Mouse (Mus musculus): ENCODE data around the gene Atp2c2. TPM values are rescaled to one million over a fixed set of nuclear protein-coding genes. Genes with fewer than 3 reads are reported as not detected.

Atp2c2 gene
- total and polyA plus RNA-seq, 2 experiments from 2014 or later: 0.82 to 1.1 TPM

- no peak for TF ChIP-seq CTCF (IDR thresholded peaks at IDR 0.05)
- Histone ChIP-seq H3K4me2 (ENCODE audit: low read depth, low read length, poor library complexity, severe bottlenecking) (no peak overlapping the region), H3K36me3 (ENCODE audit: insufficient read depth, low read length) (no peaks in the 10 kb centered on the region), H3K27me3 (ENCODE audit: insufficient read depth, low read length) (no peaks in the 10 kb centered on the region), H3K27ac (ENCODE audit: low read depth, low read length) (no peak overlapping the region), H3K9me3 (ENCODE audit: low read length) (no peaks in the 10 kb centered on the region), H3K4me1 (ENCODE audit: insufficient read depth, low read length) (no peaks in the 10 kb centered on the region), H3K4me3 (ENCODE audit: low read depth, low read length) (no peak overlapping the region), H3K9ac (replicated peaks; ENCODE audit: low read length, poor library complexity, severe bottlenecking) (no peak overlapping the region)
- DNase-seq (ENCODE audit: low spot score) (no peak), ATAC-seq (ENCODE audit: low FRiP score) (no peak)
- 69% methylated on average over 6 of the region's 6 CpGs for WGBS
These were observed 34.5 kb upstream of the Atp2c2 start for GRCm38 (mm10) chr8:119665270-119665669.

DNA sequence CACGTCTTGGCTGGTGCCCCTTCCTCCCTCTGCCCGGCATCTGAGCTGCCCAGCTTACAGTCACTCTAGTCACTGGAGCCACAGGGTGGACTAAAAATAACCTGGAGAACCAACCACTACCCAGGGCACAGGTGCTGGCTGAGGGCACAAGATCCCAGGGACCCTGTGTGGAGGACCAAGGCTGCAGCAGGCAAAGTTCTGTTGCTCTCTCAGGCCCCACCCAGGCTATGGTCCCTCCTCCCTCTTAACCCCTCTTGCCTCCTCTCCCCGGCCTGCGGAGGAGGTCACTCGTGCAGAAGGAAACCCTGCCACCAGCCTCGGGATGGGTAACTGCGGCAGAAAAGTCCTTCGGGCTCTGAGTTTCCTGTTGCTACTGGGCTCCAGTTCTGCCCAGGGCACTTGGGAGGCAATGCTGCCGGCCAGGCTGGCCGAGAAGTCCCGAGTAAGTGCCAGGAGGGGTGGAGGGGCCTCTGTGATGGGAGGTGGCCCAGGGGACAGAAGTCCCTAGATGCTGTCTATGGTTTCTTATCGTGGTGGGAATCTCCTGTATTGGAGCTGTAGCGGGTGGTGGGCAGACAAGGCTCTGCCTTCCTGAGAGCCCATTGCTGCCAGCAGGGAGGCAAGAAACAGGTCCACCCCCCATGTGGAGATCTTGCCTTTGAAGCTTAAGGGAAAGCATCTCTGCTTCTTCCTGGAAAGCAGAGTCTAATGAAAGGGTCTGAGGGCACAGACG is 33.4 kb upstream of the Atp2c2 start, which contains the start of gene Wfdc1:
Wfdc1 (plus strand) TSS at position 147 of the 733 bp plus-strand sequence.
- no peak for ATAC-seq (ENCODE audit: low FRiP score)

DNA sequence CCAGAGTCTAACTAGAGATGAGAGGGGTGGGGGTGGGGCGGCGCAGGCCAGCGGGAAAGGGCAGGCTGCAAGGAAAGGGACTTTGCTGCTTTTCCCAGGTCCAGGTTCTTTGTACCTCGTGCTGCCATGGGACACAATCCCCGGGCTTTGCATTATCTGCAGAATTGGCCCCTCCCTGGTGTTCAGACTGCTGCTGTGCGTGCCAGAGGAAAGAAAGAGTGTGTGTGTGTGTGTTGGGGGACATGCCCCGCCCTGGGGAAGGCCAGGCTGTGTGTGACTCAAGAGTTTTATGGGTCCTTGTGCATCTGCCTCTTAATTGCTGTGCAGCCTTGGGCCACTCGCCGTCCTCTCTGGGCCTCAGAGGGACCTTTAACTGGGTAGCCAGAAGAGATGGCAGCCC is 31.4 kb upstream of the Atp2c2 start:
- no peak for ATAC-seq (ENCODE audit: low FRiP score)
- no peak overlapping the region for H3K4me3 ChIP-seq (ENCODE audit: low read depth, low read length)
- TF ChIP-seq CTCF (IDR thresholded peaks at IDR 0.05): no peak
- H3K4me2 ChIP-seq (ENCODE audit: low read depth, low read length, poor library complexity, severe bottlenecking): no peak overlapping the region
- no peak overlapping the region for H3K9ac ChIP-seq (replicated peaks; ENCODE audit: low read length, poor library complexity, severe bottlenecking)
- no peaks in the 10 kb centered on the region for H3K36me3 ChIP-seq (ENCODE audit: insufficient read depth, low read length)
- no peaks in the 10 kb centered on the region for H3K4me1 ChIP-seq (ENCODE audit: insufficient read depth, low read length)
- DNase-seq (ENCODE audit: low spot score): no peak
- no peak overlapping the region for H3K27ac ChIP-seq (ENCODE audit: low read depth, low read length)
- no peaks in the 10 kb centered on the region for H3K9me3 ChIP-seq (ENCODE audit: low read length)
- H3K27me3 ChIP-seq (ENCODE audit: insufficient read depth, low read length): no peaks in the 10 kb centered on the region
- 45% methylated on average over 9 of the region's 9 CpGs for WGBS

More for the DNA sequence above, 33.4 kb upstream of the Atp2c2 start, which contains the start of gene Wfdc1:
- Histone ChIP-seq H3K9ac (replicated peaks; ENCODE audit: low read length, poor library complexity, severe bottlenecking) (no peak within 1 kb of the TSS; the same call in 1 of the 2 replicates), H3K36me3 (ENCODE audit: insufficient read depth, low read length) (no peaks in the 10 kb centered on the region), H3K4me2 (ENCODE audit: low read depth, low read length, poor library complexity, severe bottlenecking) (peak within 1 kb of the TSS; percentile 9; the same call in 1 of the 2 replicates), H3K27ac (ENCODE audit: low read depth, low read length) (no peak within 1 kb of the TSS), H3K4me3 (ENCODE audit: low read depth, low read length) (0 out of 2 replicates have a peak within 1 kb of the TSS, but pooled peaks have one; percentile 1), H3K9me3 (ENCODE audit: low read length) (no peaks in the 10 kb centered on the region), H3K4me1 (ENCODE audit: insufficient read depth, low read length) (no peaks in the 10 kb centered on the region), H3K27me3 (ENCODE audit: insufficient read depth, low read length) (no peaks in the 10 kb centered on the region)
- no peak for TF ChIP-seq CTCF (IDR thresholded peaks at IDR 0.05)
- 25% methylated on average over 13 of the region's 14 CpGs for WGBS
- no peak for DNase-seq (ENCODE audit: low spot score)

DNA sequence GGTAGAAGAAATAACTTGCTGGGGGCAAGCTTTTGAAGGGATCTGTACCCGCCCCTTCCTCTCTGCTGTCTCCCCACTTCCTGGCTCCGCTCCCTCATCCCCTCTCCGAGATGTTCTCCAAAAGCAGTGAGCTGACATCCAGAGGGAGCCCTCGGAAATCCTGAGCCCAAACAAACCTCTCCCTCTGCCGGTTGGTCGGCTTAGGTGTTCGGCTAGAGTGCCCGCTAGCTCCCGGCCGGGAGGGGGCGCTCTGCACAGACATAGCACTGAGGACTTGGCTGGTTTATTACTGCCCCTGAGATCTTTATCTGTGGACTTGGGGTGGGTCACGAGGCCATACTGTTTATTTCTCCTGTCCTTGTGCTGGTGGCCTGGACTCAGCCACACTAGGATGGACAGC is 30.5 kb upstream of the Atp2c2 start:
- Histone ChIP-seq H3K27ac (ENCODE audit: low read depth, low read length) (no peak overlapping the region), H3K4me3 (ENCODE audit: low read depth, low read length) (no peak overlapping the region), H3K9me3 (ENCODE audit: low read length) (no peaks in the 10 kb centered on the region), H3K27me3 (ENCODE audit: insufficient read depth, low read length) (no peaks in the 10 kb centered on the region), H3K4me2 (ENCODE audit: low read depth, low read length, poor library complexity, severe bottlenecking) (no peak overlapping the region), H3K4me1 (ENCODE audit: insufficient read depth, low read length) (no peaks in the 10 kb centered on the region), H3K9ac (replicated peaks; ENCODE audit: low read length, poor library complexity, severe bottlenecking) (no peak overlapping the region), H3K36me3 (ENCODE audit: insufficient read depth, low read length) (no peaks in the 10 kb centered on the region)
- DNase-seq (ENCODE audit: low spot score) (no peak), ATAC-seq (ENCODE audit: low FRiP score) (no peak)
- 68% methylated on average over 12 of the region's 12 CpGs for WGBS
- peak; percentile 52 for TF ChIP-seq CTCF (IDR thresholded peaks at IDR 0.05)

DNA sequence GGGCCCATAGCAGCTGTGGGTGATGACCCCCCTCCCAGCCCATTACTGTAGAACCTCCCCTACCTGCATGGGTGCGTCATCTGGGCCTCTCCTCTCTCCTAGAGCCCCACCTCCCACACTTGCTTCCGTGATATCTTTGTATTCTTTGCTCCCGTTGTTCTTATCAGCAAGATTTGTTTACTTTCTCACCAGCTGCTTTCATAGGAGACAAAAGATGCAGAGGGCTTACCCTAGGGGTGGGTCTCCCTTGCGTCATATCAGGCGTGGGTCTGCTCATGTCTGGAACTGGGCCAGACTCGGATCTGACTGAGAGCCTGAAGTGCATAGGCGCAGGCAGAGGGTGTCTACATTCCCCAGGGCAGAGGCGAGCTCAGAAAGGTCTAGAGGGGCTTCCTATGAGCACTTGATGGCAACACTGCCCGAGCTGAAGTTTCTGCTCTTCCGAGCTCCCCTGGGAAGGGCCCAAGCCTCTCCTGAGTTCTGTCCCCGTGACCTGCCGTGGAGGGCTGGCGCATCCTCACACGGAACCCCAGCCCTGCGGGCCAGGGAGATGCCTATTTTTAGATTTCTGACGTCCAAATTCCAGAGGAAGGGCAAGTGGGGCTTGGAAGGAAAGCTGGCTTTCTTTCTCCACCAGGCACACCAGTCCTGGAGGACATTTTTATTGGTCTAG is 29.3 kb upstream of the Atp2c2 start:
- ATAC-seq (ENCODE audit: low FRiP score): 0 out of 2 replicates have a peak, but pooled peaks have one; percentile 17
- no peak for TF ChIP-seq CTCF (IDR thresholded peaks at IDR 0.05)
- 63% methylated on average over 16 of the region's 16 CpGs for WGBS
- no peak for DNase-seq (ENCODE audit: low spot score)
- Histone ChIP-seq H3K9me3 (ENCODE audit: low read length) (no peaks in the 10 kb centered on the region), H3K4me2 (ENCODE audit: low read depth, low read length, poor library complexity, severe bottlenecking) (no peak overlapping the region), H3K27me3 (ENCODE audit: insufficient read depth, low read length) (no peaks in the 10 kb centered on the region), H3K9ac (replicated peaks; ENCODE audit: low read length, poor library complexity, severe bottlenecking) (no peak overlapping the region), H3K36me3 (ENCODE audit: insufficient read depth, low read length) (no peaks in the 10 kb centered on the region), H3K4me1 (ENCODE audit: insufficient read depth, low read length) (no peaks in the 10 kb centered on the region), H3K4me3 (ENCODE audit: low read depth, low read length) (no peak overlapping the region), H3K27ac (ENCODE audit: low read depth, low read length) (no peak overlapping the region)

DNA sequence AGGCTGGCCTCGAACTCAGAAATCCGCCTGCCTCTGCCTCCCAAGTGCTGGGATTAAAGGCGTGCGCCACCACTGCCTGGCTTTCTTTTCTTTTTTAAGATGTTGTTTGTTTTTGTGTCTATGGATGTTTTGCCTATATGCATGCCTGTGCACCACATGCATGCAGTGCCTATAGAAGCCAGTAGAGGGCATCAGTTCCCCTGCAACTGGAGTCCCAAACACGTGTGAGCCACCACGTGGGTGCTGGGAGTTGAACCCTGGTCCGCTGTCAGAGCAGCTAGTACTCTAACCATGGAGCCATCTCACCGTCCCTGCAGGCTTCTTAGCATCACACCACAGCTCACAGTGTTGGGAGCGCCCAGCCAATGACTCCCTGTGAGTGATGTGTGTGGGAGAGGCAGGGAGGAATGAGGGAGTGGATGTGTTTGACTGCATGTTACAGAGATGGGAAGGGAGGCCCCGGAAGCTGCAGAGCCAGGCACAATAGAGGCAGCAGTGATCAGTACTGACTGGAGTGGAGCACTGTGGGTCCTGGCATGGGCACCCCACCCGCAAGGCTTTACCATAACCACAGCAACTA is 25.7 kb upstream of the Atp2c2 start:
- H3K9ac ChIP-seq (replicated peaks; ENCODE audit: low read length, poor library complexity, severe bottlenecking): no peak overlapping the region
- ATAC-seq (ENCODE audit: low FRiP score) (no peak), DNase-seq (ENCODE audit: low spot score) (no peak)
- no peaks in the 10 kb centered on the region for H3K36me3 ChIP-seq (ENCODE audit: insufficient read depth, low read length)
- no peak overlapping the region for H3K4me3 ChIP-seq (ENCODE audit: low read depth, low read length)
- no peaks in the 10 kb centered on the region for H3K4me1 ChIP-seq (ENCODE audit: insufficient read depth, low read length)
- no peak overlapping the region for H3K4me2 ChIP-seq (ENCODE audit: low read depth, low read length, poor library complexity, severe bottlenecking)
- no peaks in the 10 kb centered on the region for H3K27me3 ChIP-seq (ENCODE audit: insufficient read depth, low read length)
- 79% methylated on average over 10 of the region's 11 CpGs for WGBS
- no peak overlapping the region for H3K27ac ChIP-seq (ENCODE audit: low read depth, low read length)
- no peaks in the 10 kb centered on the region for H3K9me3 ChIP-seq (ENCODE audit: low read length)
- TF ChIP-seq CTCF (IDR thresholded peaks at IDR 0.05): peak; percentile 51
